Mouse (Mus musculus) kidney, adult 2 months (tissue): ENCODE measurements around the gene Nr2e3.

Experiments
- CTCF ChIP-seq: fragments of 200-500 bp; conservative IDR thresholded peaks from 2 replicates; pipeline ENCODE4 v1.5.1; 2011; ENCODE audit warnings: low read depth, mild to moderate bottlenecking, control low read depth, low read length, moderate library complexity, mixed read lengths; ENCODE audit not compliant: insufficient read depth, insufficient read length
- POLR2A ChIP-seq: fragments of 200-500 bp; IDR thresholded peaks from one replicate; pipeline ENCODE4 v1.6.1; 2011; ENCODE audit warnings: low read depth, low read length, control low read depth

- TF ChIP-seq POLR2A (no peak), CTCF (no peak)
Observed at GRCm38 (mm10) chr9:59945241-59945640, 15.2 kb downstream of the Nr2e3 start.
